Mouse (Mus musculus) thymus, adult 2 months (tissue): ENCODE results near the gene Bpnt1.

Source experiments
- CTCF ChIP-seq: fragments of 200-500 bp; IDR thresholded peaks from 2 replicates; pipeline ENCODE4 v1.5.1; 2012; ENCODE audit warnings: mild to moderate bottlenecking, control low read depth, low read length, moderate library complexity, borderline replicate concordance; ENCODE audit not compliant: control insufficient read depth, poor library complexity, insufficient read depth; ENCODE audit errors: extremely low read depth
- POLR2A ChIP-seq: fragments of 200-500 bp; IDR thresholded peaks from 2 replicates; pipeline ENCODE4 v1.6.1; 2012; ENCODE audit warnings: mild to moderate bottlenecking, low read length, control low read depth, moderate library complexity; ENCODE audit not compliant: control insufficient read depth, poor library complexity, insufficient read depth; ENCODE audit errors: extremely low read depth

DNA sequence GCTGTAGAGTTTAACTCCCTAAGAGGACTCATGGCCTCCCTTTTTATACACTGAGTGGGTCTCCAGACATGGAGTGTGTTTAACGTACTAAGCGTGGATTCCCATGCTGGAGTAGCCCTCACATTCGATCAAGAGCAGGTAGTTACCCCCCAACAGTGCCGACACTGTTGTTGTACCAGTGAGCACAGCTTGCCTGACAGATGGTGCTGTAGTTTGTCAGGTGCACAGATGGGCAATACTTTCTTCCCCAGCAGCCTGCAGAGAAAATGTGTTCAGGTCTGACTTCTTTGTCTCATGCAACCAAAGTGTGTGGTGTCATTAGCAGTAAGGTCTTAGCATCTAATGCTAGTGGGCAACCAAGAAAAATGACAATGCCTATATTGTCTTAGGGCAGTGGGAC lies 10.5 kb downstream of the Bpnt1 start:
- TF ChIP-seq CTCF (no peak), POLR2A (no peak)
